Mouse (Mus musculus) stomach, postnatal 0 days (tissue): ENCODE measurements around the gene Rnf208.

Source experiments
- CTCF ChIP-seq: IDR thresholded peaks from 2 replicates; pipeline ENCODE4 v1.5.1; 2016; ENCODE audit warnings: antibody characterized with exemption, low read depth, mild to moderate bottlenecking, moderate library complexity
- EP300 ChIP-seq: optimal IDR thresholded peaks from 2 replicates; pipeline ENCODE3; 2016; ENCODE audit warnings: antibody characterized with exemption

DNA sequence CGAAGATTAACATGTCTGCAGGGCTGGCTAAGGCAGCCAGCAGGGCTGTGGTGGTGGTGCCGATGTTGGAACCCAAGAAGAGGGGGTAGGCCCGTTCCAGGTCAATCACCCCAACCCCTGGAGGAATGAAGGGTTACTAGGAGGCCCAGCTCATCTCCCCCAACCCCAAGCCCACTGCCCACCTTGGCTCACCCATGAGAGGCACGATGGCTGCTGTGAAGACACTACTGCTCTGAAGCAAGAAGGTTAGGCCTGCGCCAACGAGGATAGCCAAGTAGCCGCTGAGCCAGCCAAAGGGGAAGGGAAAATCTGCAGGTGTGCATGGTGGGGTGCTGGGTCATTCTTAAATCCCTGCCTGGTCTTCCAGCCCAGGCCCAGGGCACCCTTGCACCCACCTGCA lies 11.5 kb upstream of the Rnf208 start:
- TF ChIP-seq CTCF: no peak
- TF ChIP-seq EP300: no peak
